Mouse (Mus musculus): ENCODE results near the gene Itgav. TPM values are rescaled to one million over a fixed set of nuclear protein-coding genes. Genes with fewer than 3 reads are reported as not detected.

Gene Itgav
- polyA plus RNA-seq, 1 experiment from 2014 or later = 75.9 TPM

- Histone ChIP-seq H3K9me3 (replicated peaks; ENCODE audit: control insufficient read depth, low read length) (peaks cover under 1% of the 10 kb centered on the region; the same call in 1 of the 2 replicates), H3K9ac (ENCODE audit: low read depth, low read length) (no peak overlapping the region), H3K27ac (ENCODE audit: low read depth, low read length) (no peak overlapping the region), H3K27me3 (ENCODE audit: control insufficient read depth, insufficient read depth, low read length) (no peaks in the 10 kb centered on the region), H3K4me2 (no peak overlapping the region), H3K4me3 (ENCODE audit: low read depth, low read length) (no peak overlapping the region), H3K4me1 (ENCODE audit: control insufficient read depth, insufficient read depth, low read length) (peaks cover 3% of the 10 kb centered on the region; the same call in 1 of the 2 replicates), H3K36me3 (ENCODE audit: control insufficient read depth, insufficient read depth, low read length) (no peaks in the 10 kb centered on the region)
- no peak for ATAC-seq (replicated peaks; ENCODE audit: insufficient number of reproducible peaks, low FRiP score, low TSS enrichment)
- WGBS (ENCODE audit: insufficient replicate concordance) = 73% methylated on average over 9 of the region's 9 CpGs
Observed at GRCm38 (mm10) chr2:83683731-83684519, 40.3 kb upstream of the Itgav start.

DNA sequence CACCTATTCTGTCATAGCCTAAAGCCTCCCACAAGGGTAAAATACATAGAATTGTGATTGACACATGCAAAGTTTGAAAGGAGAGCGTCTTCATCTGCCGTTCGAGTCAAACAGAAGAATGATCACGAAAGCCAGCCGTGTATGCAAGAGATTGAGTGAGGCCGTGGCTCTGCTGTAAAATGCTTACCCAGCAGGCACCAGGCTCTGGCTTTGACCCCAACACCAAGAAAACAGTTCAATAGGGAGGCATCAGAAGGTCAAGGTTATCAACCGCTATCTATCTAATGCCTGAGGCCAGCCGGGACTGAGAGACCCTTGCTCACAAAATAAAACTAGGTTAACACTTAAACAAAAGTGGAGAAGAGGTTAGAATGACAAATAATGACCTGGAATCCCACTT, 39.5 kb upstream of the Itgav start:
- no peak overlapping the region for H3K4me3 ChIP-seq (ENCODE audit: low read depth, low read length)
- H3K9me3 ChIP-seq (replicated peaks; ENCODE audit: control insufficient read depth, low read length) = peaks cover 3% of the 10 kb centered on the region; the same call in 1 of the 2 replicates
- whole genome bisulfite sequencing (ENCODE audit: insufficient replicate concordance) = 79% methylated on average over 8 of the region's 8 CpGs
- ATAC-seq (replicated peaks; ENCODE audit: insufficient number of reproducible peaks, low FRiP score, low TSS enrichment) = no peak
- no peak overlapping the region for H3K9ac ChIP-seq (ENCODE audit: low read depth, low read length)
- peaks cover 3% of the 10 kb centered on the region; the same call in 1 of the 2 replicates for H3K4me1 ChIP-seq (ENCODE audit: control insufficient read depth, insufficient read depth, low read length)
- no peaks in the 10 kb centered on the region for H3K27me3 ChIP-seq (ENCODE audit: control insufficient read depth, insufficient read depth, low read length)
- no peaks in the 10 kb centered on the region for H3K36me3 ChIP-seq (ENCODE audit: control insufficient read depth, insufficient read depth, low read length)
- H3K4me2 ChIP-seq = no peak overlapping the region
- no peak overlapping the region for H3K27ac ChIP-seq (ENCODE audit: low read depth, low read length)

DNA sequence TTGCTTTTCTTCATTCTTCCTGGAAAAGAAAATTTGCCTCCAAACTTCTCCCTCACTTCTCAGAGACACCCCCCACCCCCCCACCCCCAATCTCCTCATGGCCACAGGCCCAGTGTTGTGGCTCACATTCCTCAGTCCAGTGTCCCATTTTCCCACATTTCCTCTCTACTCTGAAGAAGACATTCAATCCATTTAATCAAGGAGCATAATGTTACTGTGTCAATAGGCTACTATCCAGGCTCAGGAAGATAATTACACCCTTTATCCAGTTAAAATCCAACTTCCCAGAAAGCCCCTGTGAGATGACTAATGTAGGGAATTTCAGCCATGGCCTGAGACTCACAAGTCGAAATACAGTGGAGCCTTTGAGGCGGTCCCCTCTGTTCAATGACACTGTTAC, 33.8 kb upstream of the Itgav start:
- no peak for ATAC-seq (replicated peaks; ENCODE audit: insufficient number of reproducible peaks, low FRiP score, low TSS enrichment)
- Histone ChIP-seq H3K4me2 (no peak overlapping the region), H3K36me3 (ENCODE audit: control insufficient read depth, insufficient read depth, low read length) (no peaks in the 10 kb centered on the region), H3K4me3 (ENCODE audit: low read depth, low read length) (no peak overlapping the region), H3K27me3 (ENCODE audit: control insufficient read depth, insufficient read depth, low read length) (no peaks in the 10 kb centered on the region), H3K4me1 (ENCODE audit: control insufficient read depth, insufficient read depth, low read length) (0 out of 2 replicates have a peak, but pooled peaks cover 1% of the 10 kb centered on the region), H3K9ac (ENCODE audit: low read depth, low read length) (no peak overlapping the region), H3K27ac (ENCODE audit: low read depth, low read length) (no peak overlapping the region), H3K9me3 (replicated peaks; ENCODE audit: control insufficient read depth, low read length) (peaks cover 3% of the 10 kb centered on the region; the same call in 1 of the 2 replicates)
- 71% methylated on average over 2 of the region's 2 CpGs for WGBS (ENCODE audit: insufficient replicate concordance)

DNA sequence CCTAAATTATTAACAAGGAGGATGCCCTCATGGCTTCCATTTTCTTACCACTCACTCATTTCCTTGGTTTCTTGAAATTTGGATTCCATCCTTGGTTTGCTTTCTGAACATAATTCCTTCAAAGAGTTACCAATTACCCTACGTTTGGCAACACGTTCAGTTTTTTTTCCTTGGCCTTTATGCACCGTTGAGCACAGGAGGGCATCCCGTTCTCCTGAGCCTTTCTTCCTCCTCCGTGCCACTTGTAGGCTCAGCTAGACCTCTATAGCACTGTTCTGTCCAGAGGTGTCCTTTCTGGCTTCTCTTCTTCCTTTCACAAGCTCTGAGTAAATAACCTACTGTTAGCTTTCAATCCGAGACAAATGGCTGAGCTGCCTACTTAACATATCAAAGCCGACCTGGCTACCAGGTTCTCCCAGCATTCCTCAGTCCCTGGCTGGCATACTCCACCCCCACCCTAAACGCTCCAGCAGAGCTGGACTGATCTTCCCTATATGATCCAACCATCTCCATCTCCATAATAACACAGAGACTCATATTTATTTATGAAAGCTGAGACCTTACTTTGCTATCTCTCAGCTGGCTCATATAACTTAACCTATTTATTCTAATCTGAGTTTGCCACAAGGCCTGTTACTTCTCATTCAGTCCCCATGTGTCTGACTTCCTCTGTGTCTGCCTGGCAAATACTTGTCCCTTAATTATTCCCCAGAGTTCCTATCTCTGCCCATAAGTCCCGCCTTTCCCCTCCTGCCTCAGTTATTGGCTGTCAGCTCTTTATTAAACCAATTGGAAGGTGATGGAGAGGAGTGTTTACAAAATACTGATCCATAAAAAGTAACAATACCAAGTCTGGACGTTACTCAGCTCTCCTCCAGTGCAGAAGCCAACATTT, 31.3 kb upstream of the Itgav start:
- H3K27ac ChIP-seq (ENCODE audit: low read depth, low read length) = no peak overlapping the region
- ATAC-seq (replicated peaks; ENCODE audit: insufficient number of reproducible peaks, low FRiP score, low TSS enrichment) = no peak
- no peak overlapping the region for H3K9ac ChIP-seq (ENCODE audit: low read depth, low read length)
- peaks cover 3% of the 10 kb centered on the region; the same call in 1 of the 2 replicates for H3K9me3 ChIP-seq (replicated peaks; ENCODE audit: control insufficient read depth, low read length)
- WGBS (ENCODE audit: insufficient replicate concordance) = 37% methylated on average over 10 of the region's 10 CpGs
- H3K4me3 ChIP-seq (ENCODE audit: low read depth, low read length) = no peak overlapping the region
- no peak overlapping the region for H3K4me2 ChIP-seq
- H3K27me3 ChIP-seq (ENCODE audit: control insufficient read depth, insufficient read depth, low read length) = no peaks in the 10 kb centered on the region
- H3K36me3 ChIP-seq (ENCODE audit: control insufficient read depth, insufficient read depth, low read length) = no peaks in the 10 kb centered on the region
- 0 out of 2 replicates have a peak, but pooled peaks cover 3% of the 10 kb centered on the region for H3K4me1 ChIP-seq (ENCODE audit: control insufficient read depth, insufficient read depth, low read length)

GRCm38 (mm10) chr2:83694061-83694460, 30.1 kb upstream of the Itgav start:
- Histone ChIP-seq H3K9ac (ENCODE audit: low read depth, low read length) (no peak overlapping the region), H3K4me1 (ENCODE audit: control insufficient read depth, insufficient read depth, low read length) (0 out of 2 replicates have a peak, but pooled peaks cover 3% of the 10 kb centered on the region), H3K4me3 (ENCODE audit: low read depth, low read length) (no peak overlapping the region), H3K9me3 (replicated peaks; ENCODE audit: control insufficient read depth, low read length) (peaks cover under 1% of the 10 kb centered on the region; the same call in 1 of the 2 replicates), H3K36me3 (ENCODE audit: control insufficient read depth, insufficient read depth, low read length) (no peaks in the 10 kb centered on the region), H3K4me2 (no peak overlapping the region), H3K27ac (ENCODE audit: low read depth, low read length) (no peak overlapping the region), H3K27me3 (ENCODE audit: control insufficient read depth, insufficient read depth, low read length) (no peaks in the 10 kb centered on the region)
- WGBS (ENCODE audit: insufficient replicate concordance) = 76% methylated on average over 7 of the region's 7 CpGs
- ATAC-seq (replicated peaks; ENCODE audit: insufficient number of reproducible peaks, low FRiP score, low TSS enrichment) = no peak

DNA sequence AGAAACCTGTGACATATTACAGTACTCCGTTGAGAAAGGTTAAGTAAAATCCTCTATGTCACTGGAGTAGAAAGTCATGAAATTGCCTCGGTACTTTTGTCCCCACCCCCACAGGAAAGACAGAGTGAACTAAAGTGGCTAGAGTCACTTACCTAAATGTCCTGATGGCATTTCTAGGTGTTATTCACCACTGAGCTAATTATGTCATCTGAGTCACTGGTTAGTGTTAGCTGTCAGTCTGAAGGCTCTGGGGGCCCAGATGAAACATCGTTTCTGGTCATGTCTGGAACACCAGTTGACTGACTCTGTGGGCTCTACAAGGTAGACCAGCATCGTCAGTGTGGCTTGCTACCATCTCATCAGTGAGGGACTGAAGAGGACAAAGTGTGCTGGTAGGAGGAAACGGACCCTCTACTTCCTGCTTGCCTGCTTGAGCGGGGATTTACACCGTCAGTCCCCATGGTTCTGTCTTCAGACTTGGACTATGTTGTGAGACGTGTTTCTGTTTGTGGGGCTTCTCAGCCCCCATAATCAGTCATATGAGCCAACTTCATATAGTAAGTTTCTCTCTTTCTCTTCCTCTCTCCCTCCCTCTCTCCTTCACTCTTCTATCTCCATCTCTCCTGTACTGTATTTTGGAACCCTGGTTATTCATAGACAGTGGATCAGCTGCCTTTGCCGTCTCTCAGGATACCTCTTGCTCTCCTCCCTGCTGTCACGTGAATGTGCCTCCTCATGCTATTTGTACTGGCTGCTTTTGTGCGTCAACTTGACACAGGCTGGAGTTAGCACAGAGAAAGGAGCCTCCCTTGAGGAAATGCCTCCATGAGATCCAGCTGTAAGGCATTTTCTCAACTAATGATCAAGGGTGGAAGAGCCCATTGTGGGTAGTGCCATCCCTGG, 28.6 kb upstream of the Itgav start:
- H3K9ac ChIP-seq (ENCODE audit: low read depth, low read length) = no peak overlapping the region
- no peak overlapping the region for H3K27ac ChIP-seq (ENCODE audit: low read depth, low read length)
- 0 out of 2 replicates have a peak, but pooled peaks cover 3% of the 10 kb centered on the region for H3K4me1 ChIP-seq (ENCODE audit: control insufficient read depth, insufficient read depth, low read length)
- no peak for ATAC-seq (replicated peaks; ENCODE audit: insufficient number of reproducible peaks, low FRiP score, low TSS enrichment)
- no peaks in the 10 kb centered on the region for H3K27me3 ChIP-seq (ENCODE audit: control insufficient read depth, insufficient read depth, low read length)
- H3K4me3 ChIP-seq (ENCODE audit: low read depth, low read length) = no peak overlapping the region
- H3K9me3 ChIP-seq (replicated peaks; ENCODE audit: control insufficient read depth, low read length) = no peaks in the 10 kb centered on the region
- H3K36me3 ChIP-seq (ENCODE audit: control insufficient read depth, insufficient read depth, low read length) = no peaks in the 10 kb centered on the region
- H3K4me2 ChIP-seq = no peak overlapping the region
- WGBS (ENCODE audit: insufficient replicate concordance) = 66% methylated on average over 11 of the region's 11 CpGs

- H3K36me3 ChIP-seq (ENCODE audit: control insufficient read depth, insufficient read depth, low read length) = no peaks in the 10 kb centered on the region
- H3K9me3 ChIP-seq (replicated peaks; ENCODE audit: control insufficient read depth, low read length) = no peaks in the 10 kb centered on the region
- no peak overlapping the region for H3K27ac ChIP-seq (ENCODE audit: low read depth, low read length)
- H3K9ac ChIP-seq (ENCODE audit: low read depth, low read length) = no peak overlapping the region
- ATAC-seq (replicated peaks; ENCODE audit: insufficient number of reproducible peaks, low FRiP score, low TSS enrichment) = no peak
- no peak overlapping the region for H3K4me3 ChIP-seq (ENCODE audit: low read depth, low read length)
- whole genome bisulfite sequencing (ENCODE audit: insufficient replicate concordance) = 61% methylated on average over 1 of the region's 1 CpGs
- H3K27me3 ChIP-seq (ENCODE audit: control insufficient read depth, insufficient read depth, low read length) = no peaks in the 10 kb centered on the region
- 0 out of 2 replicates have a peak, but pooled peaks cover 5% of the 10 kb centered on the region for H3K4me1 ChIP-seq (ENCODE audit: control insufficient read depth, insufficient read depth, low read length)
- no peak overlapping the region for H3K4me2 ChIP-seq
Observed at GRCm38 (mm10) chr2:83698484-83698883, 25.7 kb upstream of the Itgav start.

DNA sequence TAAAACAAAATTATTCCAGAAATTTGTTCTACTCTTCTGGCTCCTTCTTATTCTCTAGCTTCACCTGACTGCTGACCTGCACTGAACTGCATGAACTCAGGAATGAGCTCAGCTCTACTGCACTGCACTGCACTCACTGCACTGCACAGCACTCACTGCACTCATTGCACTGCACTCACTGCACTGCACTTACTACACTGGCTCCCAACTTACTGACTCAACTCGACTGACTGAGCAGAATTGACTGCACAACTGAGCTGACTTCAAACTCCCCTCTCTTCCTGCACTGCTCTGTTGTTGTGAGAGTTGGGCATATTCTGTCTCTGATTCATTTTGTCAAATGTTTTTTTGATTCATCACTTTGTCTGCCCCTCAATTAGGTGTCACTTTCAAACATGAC, 24.9 kb upstream of the Itgav start:
- no peaks in the 10 kb centered on the region for H3K27me3 ChIP-seq (ENCODE audit: control insufficient read depth, insufficient read depth, low read length)
- H3K4me2 ChIP-seq = no peak overlapping the region
- no peak for ATAC-seq (replicated peaks; ENCODE audit: insufficient number of reproducible peaks, low FRiP score, low TSS enrichment)
- 0 out of 2 replicates have a peak, but pooled peaks cover 5% of the 10 kb centered on the region for H3K4me1 ChIP-seq (ENCODE audit: control insufficient read depth, insufficient read depth, low read length)
- WGBS (ENCODE audit: insufficient replicate concordance) = 36% methylated on average over 1 of the region's 1 CpGs
- no peak overlapping the region for H3K9ac ChIP-seq (ENCODE audit: low read depth, low read length)
- no peak overlapping the region for H3K27ac ChIP-seq (ENCODE audit: low read depth, low read length)
- H3K36me3 ChIP-seq (ENCODE audit: control insufficient read depth, insufficient read depth, low read length) = no peaks in the 10 kb centered on the region
- H3K4me3 ChIP-seq (ENCODE audit: low read depth, low read length) = no peak overlapping the region
- H3K9me3 ChIP-seq (replicated peaks; ENCODE audit: control insufficient read depth, low read length) = no peaks in the 10 kb centered on the region

Measured in heart, embryonic 11.5 days (tissue).